Mouse (Mus musculus): ENCODE measurements around the gene Ankrd34a.

The Ankrd34a gene

DNA sequence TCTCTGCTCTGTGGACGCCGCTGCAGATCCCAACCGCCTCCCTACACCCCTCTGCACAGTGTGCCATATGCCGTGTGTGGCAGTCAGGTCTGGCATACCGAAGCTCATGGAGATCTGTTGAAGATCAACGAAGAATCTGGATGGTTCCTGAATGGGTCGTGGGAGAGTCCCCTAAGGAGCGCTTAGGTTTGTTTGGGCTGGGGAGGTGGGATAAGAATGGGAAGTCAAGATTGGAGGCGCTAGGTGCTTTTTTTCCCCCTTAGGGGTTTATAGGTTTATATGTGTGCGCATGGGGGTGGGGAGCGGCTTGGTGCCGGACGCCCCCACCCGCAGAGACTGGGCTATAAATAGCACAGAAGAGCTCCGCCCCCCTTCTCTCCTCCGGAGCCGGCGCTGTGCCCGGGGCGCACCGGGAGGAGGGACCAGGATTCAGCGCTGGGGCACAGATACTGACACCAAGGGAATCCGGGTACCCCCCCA lies at the start of gene Ankrd34a:
Gene Ankrd34a, plus strand, starts transcription at position 409 of the 480 bp plus-strand sequence.
- no peak for DNase-seq (ENCODE audit: low read depth, low spot score)
- H3K36me3 ChIP-seq (ENCODE audit: control insufficient read depth, insufficient read depth, low read length, poor library complexity, severe bottlenecking): no peaks in the 10 kb centered on the region
- H3K27me3 ChIP-seq (ENCODE audit: control insufficient read depth, insufficient read depth, low read length, poor library complexity, severe bottlenecking): no peaks in the 10 kb centered on the region; the same call in none of the 2 replicates

DNA sequence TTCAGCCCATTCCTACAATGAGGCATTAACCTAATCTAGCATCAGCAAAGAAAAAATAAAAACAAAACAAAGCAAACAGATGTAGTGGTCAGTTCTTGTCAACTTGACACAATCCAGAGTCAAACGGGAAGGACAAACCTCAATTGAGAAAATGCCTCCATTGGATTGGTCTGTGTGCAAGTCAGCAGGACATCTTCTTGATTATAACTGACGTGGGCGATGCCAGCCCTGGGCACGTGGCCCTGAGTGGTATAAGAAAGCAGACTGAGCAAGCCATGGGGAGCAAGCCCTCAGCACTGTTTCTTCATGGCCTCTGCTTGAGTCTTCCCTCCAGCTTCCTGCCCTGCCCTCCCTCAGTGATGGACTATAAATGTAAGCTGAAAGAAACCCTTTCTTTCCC lies 49.6 kb upstream of the Ankrd34a start:
- H3K27me3 ChIP-seq (ENCODE audit: control insufficient read depth, insufficient read depth, low read length, poor library complexity, severe bottlenecking): no peaks in the 10 kb centered on the region; the same call in 1 of the 2 replicates
- no peak for DNase-seq (ENCODE audit: low read depth, low spot score)
- H3K36me3 ChIP-seq (ENCODE audit: control insufficient read depth, insufficient read depth, low read length, poor library complexity, severe bottlenecking): no peaks in the 10 kb centered on the region

DNA sequence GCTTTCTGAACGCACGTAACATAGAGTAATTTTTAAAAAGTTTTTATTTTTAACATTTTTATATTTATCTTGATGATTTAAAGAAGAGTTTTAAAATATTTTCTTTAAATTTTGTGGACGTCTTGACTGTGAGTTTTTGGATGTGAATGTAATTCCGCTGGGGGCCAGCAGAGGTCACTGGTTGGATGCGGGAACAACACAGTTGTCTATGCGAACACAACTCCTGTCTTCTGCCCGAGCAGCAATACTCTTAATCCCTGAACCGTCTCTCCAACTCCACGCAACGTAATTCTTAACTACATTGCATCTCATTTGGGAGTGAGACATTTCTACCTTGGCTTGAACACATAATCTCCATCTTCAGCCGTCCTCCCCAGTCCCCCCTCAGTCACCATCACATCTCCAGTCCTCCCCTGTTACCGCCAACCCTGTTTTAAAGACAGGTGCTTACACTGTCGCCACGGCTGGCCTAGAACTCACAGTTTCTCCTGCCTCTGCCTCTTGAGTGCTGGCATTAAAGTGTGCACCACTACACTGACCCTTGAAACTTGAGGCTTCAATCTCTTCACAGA lies 49.0 kb upstream of the Ankrd34a start:
- Histone ChIP-seq H3K36me3 (ENCODE audit: control insufficient read depth, insufficient read depth, low read length, poor library complexity, severe bottlenecking) (no peaks in the 10 kb centered on the region), H3K27me3 (ENCODE audit: control insufficient read depth, insufficient read depth, low read length, poor library complexity, severe bottlenecking) (no peaks in the 10 kb centered on the region; the same call in 1 of the 2 replicates)
- DNase-seq (ENCODE audit: low read depth, low spot score): peak; percentile 85

DNA sequence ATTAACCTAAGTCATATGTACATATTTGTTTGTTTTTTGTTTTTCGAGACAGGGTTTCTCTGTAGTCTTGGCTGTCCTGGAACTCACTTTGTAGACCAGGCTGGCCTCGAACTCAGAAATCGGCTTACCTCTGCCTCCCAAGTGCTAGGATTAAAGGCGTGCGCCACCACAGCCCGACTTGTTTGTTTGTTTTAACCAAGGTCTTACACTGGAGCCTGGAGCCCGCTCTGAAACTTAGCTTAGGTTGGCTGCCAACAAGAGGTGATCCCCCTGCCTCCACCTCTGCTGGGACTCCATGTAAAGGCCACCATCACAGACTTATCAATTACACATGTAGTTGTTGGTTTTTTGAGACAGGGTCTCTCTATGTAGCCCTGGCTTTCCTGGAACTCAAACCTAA lies 47.6 kb upstream of the Ankrd34a start:
- Histone ChIP-seq H3K27me3 (ENCODE audit: control insufficient read depth, insufficient read depth, low read length, poor library complexity, severe bottlenecking) (no peaks in the 10 kb centered on the region; the same call in 1 of the 2 replicates), H3K36me3 (ENCODE audit: control insufficient read depth, insufficient read depth, low read length, poor library complexity, severe bottlenecking) (no peaks in the 10 kb centered on the region)
- DNase-seq (ENCODE audit: low read depth, low spot score): no peak

DNA sequence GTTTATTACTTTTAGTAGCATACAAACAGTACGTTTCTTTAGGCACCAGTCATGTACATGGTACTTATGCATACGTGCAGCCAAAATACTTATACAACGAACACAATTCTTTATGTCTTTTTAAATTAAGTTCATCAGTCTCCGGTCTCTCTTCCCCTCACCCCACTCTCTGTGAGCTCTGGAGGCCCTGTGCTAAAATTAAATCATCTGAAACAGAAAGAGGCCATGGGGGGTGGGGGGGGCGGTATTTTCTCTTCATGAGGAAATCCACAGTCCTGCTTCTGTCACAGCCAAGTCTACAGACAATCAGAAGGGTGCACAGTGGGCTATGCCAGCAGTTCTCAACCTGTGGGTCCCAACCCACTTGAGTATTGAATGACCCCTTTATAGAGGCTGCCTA lies 47.1 kb upstream of the Ankrd34a start:
- Histone ChIP-seq H3K36me3 (ENCODE audit: control insufficient read depth, insufficient read depth, low read length, poor library complexity, severe bottlenecking) (no peaks in the 10 kb centered on the region), H3K27me3 (ENCODE audit: control insufficient read depth, insufficient read depth, low read length, poor library complexity, severe bottlenecking) (no peaks in the 10 kb centered on the region)
- peak; percentile 41 for DNase-seq (ENCODE audit: low read depth, low spot score)

DNA sequence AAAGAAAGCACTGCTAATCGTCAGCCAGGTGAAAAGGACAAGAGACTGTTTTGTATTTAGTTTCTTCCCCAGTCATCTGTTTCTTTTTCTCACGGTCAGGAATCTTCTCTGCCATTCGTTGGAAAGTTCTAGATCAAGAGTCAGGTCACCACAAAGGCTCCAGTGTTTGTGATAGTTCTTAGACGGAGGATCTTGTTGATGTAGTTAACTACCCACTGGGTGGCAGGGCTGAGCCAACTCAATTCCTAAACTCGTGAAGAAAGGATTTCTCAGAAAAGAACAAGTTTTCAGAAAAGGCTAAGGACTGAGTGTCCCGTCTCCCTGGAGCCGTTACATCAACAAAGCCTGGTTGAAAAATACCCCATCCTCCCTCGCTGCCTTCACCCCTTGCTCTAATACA lies 45.2 kb upstream of the Ankrd34a start:
- H3K27me3 ChIP-seq (ENCODE audit: control insufficient read depth, insufficient read depth, low read length, poor library complexity, severe bottlenecking): no peaks in the 10 kb centered on the region
- peak; percentile 79 for DNase-seq (ENCODE audit: low read depth, low spot score)
- no peaks in the 10 kb centered on the region for H3K36me3 ChIP-seq (ENCODE audit: control insufficient read depth, insufficient read depth, low read length, poor library complexity, severe bottlenecking)

DNA sequence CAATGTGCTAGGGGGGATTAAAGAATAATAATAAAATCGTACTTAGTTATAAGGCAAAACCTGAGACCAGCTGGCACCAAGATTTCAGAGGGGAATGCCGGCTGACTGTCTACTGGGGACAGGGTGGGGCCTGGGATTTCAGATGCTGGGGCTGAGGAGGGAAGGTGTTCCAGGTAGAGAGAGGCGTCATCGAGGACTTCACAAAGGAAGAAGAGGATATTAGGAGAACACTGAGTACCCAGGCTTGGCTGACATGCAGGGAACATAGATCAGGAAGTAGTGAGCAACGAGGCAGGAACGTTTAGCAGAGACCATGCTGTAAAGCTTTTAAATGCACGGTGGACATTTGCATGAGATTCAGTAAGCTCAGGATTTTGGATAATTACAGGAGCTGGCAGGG lies 44.5 kb upstream of the Ankrd34a start:
- no peaks in the 10 kb centered on the region for H3K27me3 ChIP-seq (ENCODE audit: control insufficient read depth, insufficient read depth, low read length, poor library complexity, severe bottlenecking)
- H3K36me3 ChIP-seq (ENCODE audit: control insufficient read depth, insufficient read depth, low read length, poor library complexity, severe bottlenecking): no peaks in the 10 kb centered on the region
- no peak for DNase-seq (ENCODE audit: low read depth, low spot score)

DNA sequence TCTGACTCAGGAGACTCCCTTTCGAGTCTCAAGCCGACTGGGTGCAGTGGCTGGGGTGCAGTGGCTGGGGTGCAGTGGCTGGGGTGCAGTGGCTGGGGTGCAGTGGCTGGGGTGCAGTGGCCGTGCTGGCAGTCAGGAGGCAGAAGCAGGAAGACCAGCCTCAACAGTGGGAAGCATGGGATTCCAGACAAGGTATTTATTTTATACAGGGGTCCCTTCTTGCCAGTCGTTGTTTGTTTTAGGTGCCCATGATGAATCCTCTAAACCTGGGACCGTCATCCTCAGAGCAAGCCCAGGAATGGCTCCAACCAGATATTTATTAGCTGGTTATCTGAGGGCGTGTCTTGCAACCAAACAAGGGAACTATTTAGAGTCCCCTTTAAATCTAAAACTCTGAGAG lies 42.8 kb upstream of the Ankrd34a start:
- DNase-seq (ENCODE audit: low read depth, low spot score): no peak
- H3K27me3 ChIP-seq (ENCODE audit: control insufficient read depth, insufficient read depth, low read length, poor library complexity, severe bottlenecking): no peaks in the 10 kb centered on the region
- peaks cover under 1% of the 10 kb centered on the region; the same call in 1 of the 2 replicates for H3K36me3 ChIP-seq (ENCODE audit: control insufficient read depth, insufficient read depth, low read length, poor library complexity, severe bottlenecking)

DNA sequence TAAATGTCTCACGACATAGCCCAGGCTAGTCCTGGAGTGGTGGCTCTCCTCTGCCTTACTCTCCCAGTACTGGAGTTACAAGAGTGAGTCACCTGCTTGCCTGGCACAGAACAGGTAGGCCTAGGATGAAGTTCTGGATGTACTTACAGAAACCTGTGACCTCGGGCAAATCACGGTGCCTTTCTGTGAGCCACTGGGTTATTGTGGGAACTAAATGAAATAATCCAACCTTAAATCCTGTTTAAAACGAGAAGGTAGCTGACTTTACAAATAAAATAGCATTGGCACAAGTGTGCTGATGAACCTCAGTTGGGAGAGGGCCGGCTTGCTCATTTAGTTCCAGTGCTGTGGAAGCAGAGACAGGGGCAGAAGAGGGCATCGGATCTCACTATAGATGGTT lies 42.2 kb upstream of the Ankrd34a start:
- no peaks in the 10 kb centered on the region for H3K27me3 ChIP-seq (ENCODE audit: control insufficient read depth, insufficient read depth, low read length, poor library complexity, severe bottlenecking)
- peaks cover 4% of the 10 kb centered on the region; the same call in 1 of the 2 replicates for H3K36me3 ChIP-seq (ENCODE audit: control insufficient read depth, insufficient read depth, low read length, poor library complexity, severe bottlenecking)
- no peak for DNase-seq (ENCODE audit: low read depth, low spot score)

DNA sequence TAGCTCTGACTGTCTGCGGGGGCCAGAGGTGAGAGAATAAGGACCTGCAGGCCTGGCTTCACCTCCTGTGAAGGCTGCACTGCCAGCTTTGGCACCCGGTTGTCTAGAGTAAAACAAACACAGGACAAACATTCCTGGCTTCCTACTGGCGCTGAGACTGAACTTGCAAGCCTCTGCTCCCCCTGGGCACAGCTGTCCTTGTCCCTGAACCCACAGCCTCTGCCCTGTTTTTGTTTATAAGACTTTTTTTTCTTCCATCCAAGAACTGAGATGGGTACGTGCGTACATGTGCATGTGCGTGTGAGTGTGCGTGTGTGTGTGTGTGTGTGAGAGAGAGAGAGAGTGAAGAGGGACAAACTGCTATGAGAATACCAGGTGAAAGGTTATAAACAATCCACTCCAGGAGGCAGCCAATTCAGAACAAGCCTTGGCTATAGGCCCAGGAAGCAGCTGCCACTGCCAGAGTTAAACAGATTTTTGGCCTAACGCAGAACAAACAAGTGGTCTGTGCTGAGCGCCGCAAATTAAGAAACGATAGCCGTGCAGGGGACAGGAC lies 41.3 kb upstream of the Ankrd34a start:
- peaks cover 8% of the 10 kb centered on the region for H3K36me3 ChIP-seq (ENCODE audit: control insufficient read depth, insufficient read depth, low read length, poor library complexity, severe bottlenecking)
- DNase-seq (ENCODE audit: low read depth, low spot score): no peak
- no peaks in the 10 kb centered on the region for H3K27me3 ChIP-seq (ENCODE audit: control insufficient read depth, insufficient read depth, low read length, poor library complexity, severe bottlenecking)

DNA sequence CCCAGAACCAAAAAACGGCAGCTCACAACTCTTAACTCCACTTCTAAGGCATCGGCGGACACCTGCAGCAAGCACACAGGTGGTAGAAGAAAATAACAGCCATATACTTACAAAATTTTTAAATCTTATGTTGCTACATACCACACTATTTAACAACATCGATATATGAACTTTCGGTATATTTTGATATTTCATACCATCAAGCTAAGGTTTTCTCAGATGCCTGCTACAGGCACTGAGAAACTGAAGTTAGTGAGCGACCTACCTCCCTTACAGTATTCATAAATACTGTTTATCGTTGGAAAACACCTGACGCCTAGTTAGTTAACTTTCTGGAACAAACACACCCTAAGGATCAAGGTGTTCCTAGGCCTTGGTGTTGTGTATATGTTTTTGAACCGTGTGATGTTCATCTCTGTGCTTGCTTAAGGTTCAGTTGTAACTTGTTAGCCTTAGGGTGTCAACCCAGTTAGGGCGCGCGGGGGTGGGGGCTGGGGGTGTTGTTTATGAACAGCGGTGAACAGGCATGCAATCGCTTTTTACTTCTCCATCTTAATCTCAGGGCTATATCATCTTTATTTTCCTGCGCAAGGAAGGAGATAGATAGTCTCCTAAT lies 40.3 kb upstream of the Ankrd34a start:
- DNase-seq (ENCODE audit: low read depth, low spot score): no peak
- Histone ChIP-seq H3K36me3 (ENCODE audit: control insufficient read depth, insufficient read depth, low read length, poor library complexity, severe bottlenecking) (peaks cover 17% of the 10 kb centered on the region), H3K27me3 (ENCODE audit: control insufficient read depth, insufficient read depth, low read length, poor library complexity, severe bottlenecking) (no peaks in the 10 kb centered on the region)

DNA sequence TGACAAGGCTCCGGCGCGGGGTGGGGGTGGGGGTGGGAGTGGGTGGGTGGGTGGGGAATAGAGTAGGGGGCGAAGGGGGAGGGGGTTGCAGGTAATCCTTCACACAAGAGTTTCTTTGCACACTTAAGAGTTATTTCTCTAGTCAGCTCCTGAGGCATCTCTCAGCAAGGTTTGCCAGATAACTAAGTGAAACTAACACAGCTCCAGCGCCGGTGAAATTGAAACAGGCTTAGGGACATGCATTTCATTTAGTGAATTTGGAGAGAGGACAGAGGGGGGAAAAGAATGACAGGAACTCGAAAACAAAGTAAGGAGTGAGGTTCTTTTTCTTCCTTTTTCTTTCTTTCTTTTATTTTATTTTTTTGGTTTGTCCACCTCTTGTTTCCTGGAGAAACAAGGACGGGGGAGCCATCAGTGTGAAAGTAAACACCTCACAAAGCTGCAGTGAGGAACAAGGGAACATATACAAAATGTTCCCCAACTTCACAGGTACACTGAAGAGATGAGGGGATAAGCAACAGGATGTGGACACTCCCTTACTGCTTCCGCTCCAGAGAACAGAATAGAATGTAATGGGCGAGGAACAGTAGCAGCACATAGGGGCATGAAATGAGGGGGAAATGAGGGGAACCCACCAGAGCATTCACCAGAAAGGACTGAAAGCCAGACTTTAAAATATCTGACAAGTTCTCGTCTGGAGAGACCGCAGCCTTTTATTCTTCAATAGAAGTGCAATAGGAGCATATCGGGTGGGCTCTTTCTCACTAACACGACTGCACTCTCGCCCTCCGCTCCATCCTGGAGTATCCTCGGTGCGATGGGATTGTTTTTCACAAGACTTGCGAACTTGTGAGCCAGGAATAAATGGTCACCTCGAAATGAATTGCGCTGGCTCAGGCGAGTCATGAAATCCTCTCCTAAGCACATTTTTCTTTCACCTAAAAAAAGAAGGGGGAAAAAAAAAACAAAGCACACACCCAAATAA lies 39.5 kb upstream of the Ankrd34a start:
- peak; percentile 48 for DNase-seq (ENCODE audit: low read depth, low spot score)

DNA sequence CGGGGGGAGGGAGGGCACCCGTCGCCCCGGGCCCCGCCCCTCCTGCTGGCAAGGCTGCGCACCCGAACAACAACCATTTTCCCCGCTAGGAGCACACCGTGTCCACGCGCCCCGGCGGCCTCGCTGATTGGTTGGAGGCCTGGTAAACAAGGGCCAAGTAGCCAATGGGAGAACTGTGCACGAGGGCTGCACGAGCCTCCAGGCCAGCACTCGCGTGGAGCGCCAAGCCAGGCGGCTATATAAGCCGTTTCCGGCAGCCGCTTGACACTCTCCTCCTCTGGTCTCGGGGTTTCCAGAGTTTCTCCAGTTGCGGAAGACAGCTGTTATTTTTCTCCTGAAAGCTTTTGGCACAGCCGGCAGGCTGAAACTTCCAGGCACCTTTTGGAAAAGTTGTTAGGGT lies 38.7 kb upstream of the Ankrd34a start, which contains the start of gene Txnip:
Gene Txnip, plus strand, starts transcription at position 264 of the 400 bp plus-strand sequence.
- Histone ChIP-seq H3K27me3 (ENCODE audit: control insufficient read depth, insufficient read depth, low read length, poor library complexity, severe bottlenecking) (no peaks in the 10 kb centered on the region), H3K36me3 (ENCODE audit: control insufficient read depth, insufficient read depth, low read length, poor library complexity, severe bottlenecking) (peaks cover 22% of the 10 kb centered on the region)
- peak; percentile 99 for DNase-seq (ENCODE audit: low read depth, low spot score)

More for the DNA sequence above, 39.5 kb upstream of the Ankrd34a start:
- Histone ChIP-seq H3K27me3 (ENCODE audit: control insufficient read depth, insufficient read depth, low read length, poor library complexity, severe bottlenecking) (no peaks in the 10 kb centered on the region), H3K36me3 (ENCODE audit: control insufficient read depth, insufficient read depth, low read length, poor library complexity, severe bottlenecking) (peaks cover 22% of the 10 kb centered on the region)

DNA sequence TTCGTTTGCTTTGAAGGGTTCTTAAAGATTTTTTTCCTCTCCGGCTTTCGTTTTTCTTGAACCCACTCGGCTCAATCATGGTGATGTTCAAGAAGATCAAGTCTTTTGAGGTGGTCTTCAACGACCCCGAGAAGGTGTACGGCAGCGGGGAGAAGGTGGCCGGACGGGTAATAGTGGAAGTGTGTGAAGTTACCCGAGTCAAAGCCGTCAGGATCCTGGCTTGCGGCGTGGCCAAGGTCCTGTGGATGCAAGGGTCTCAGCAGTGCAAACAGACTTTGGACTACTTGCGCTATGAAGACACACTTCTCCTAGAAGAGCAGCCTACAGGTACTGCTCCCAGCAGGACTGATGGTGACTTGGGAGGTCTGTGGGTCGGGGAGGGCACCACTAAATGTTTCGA lies 38.3 kb upstream of the Ankrd34a start:
- Histone ChIP-seq H3K36me3 (ENCODE audit: control insufficient read depth, insufficient read depth, low read length, poor library complexity, severe bottlenecking) (peaks cover 22% of the 10 kb centered on the region), H3K27me3 (ENCODE audit: control insufficient read depth, insufficient read depth, low read length, poor library complexity, severe bottlenecking) (no peaks in the 10 kb centered on the region)
- no peak for DNase-seq (ENCODE audit: low read depth, low spot score)

All from splenic B cell, adult 2 months (primary cell).